Mouse (Mus musculus) kidney, adult 2 months (tissue): ENCODE data around the gene Stn1. TPM values are rescaled to one million over a fixed set of nuclear protein-coding genes. Genes with fewer than 3 reads are reported as not detected.

Experiments
- DNase-seq: peaks from one replicate; pipeline ENCODE4 v3.0.0; 2021
- H3K27ac ChIP-seq: fragments of 200-500 bp; 2 replicates; pipeline ENCODE4 v1.5.1; 2012; ENCODE audit warnings: low read depth, low read length, control low read depth, inconsistent platforms; ENCODE audit not compliant: insufficient read depth
- H3K27me3 ChIP-seq: fragments of 200-500 bp; replicated peaks from 2 replicates; pipeline ENCODE4 v1.6.1; 2012; ENCODE audit warnings: mild to moderate bottlenecking, moderate library complexity, low read length, inconsistent platforms; ENCODE audit not compliant: control insufficient read depth, insufficient read depth
- H3K36me3 ChIP-seq: fragments of 200-500 bp; 2 replicates; pipeline ENCODE4 v1.6.1; 2012; ENCODE audit warnings: mild to moderate bottlenecking, moderate library complexity, low read length, inconsistent platforms; ENCODE audit not compliant: control insufficient read depth, insufficient read depth
- H3K4me1 ChIP-seq: fragments of 200-500 bp; 2 replicates; pipeline ENCODE4 v1.6.1; 2011; ENCODE audit warnings: low read length; ENCODE audit not compliant: control insufficient read depth, insufficient read depth
- H3K4me3 ChIP-seq: fragments of 200-500 bp; 2 replicates; pipeline ENCODE4 v1.5.1; 2011; ENCODE audit warnings: mild to moderate bottlenecking, low read depth, low read length, control low read depth; ENCODE audit not compliant: insufficient read depth
- CTCF ChIP-seq: fragments of 200-500 bp; conservative IDR thresholded peaks from 2 replicates; pipeline ENCODE4 v1.5.1; 2011; ENCODE audit warnings: low read depth, mild to moderate bottlenecking, control low read depth, low read length, moderate library complexity, mixed read lengths; ENCODE audit not compliant: insufficient read depth, insufficient read length
- POLR2A ChIP-seq: fragments of 200-500 bp; IDR thresholded peaks from one replicate; pipeline ENCODE4 v1.6.1; 2011; ENCODE audit warnings: low read depth, low read length, control low read depth
- WGBS: fragments of 180-500 bp; shearing (Covaris S2); methylation state at CpG from one replicate; pipeline ENCODE4 v1.1.7; 2018; 5-methylcytosine and 5-hydroxymethylcytosine counted together
- polyA plus RNA-seq: library from polyadenylated mRNA; depleted of rRNA; stranded (reverse); fragments of >200 nt; gene quantifications from 2 replicates; pipeline ENCODE4 v1.2.3, GENCODE M21; 2012

Stn1 gene
- polyA plus RNA-seq, 1 experiment: 12.3 TPM

DNA sequence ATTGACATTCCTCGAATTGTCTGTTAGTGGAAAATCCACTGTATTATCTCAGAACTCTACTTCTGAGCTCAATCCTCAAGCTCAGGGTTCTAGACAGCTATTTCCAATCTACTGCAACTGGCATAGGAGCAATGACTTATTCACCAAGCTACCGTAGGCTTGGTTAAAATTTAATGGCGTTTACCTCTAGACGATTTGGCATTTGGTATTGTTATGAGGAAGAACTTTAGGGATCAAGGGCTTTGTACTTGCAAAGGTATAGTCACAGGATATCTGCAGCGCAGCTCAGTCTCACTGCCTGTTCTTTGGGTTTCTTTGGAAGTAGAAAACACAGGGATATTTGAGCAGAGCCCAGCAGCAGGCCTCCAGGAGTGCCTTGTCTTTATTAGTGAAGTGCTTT, 21.8 kb upstream of the Stn1 start:
- H3K27me3 ChIP-seq: no peaks in the 10 kb centered on the region
- no peak for TF ChIP-seq CTCF
- TF ChIP-seq POLR2A: no peak
- no peaks in the 10 kb centered on the region for H3K36me3 ChIP-seq
- H3K27ac ChIP-seq: no peak overlapping the region
- peaks cover 6% of the 10 kb centered on the region; the same call in 1 of the 2 replicates for H3K4me1 ChIP-seq
- 57% methylated on average over 5 of the region's 5 CpGs for WGBS
- H3K4me3 ChIP-seq: no peak overlapping the region
- DNase-seq: peak; percentile 55

DNA sequence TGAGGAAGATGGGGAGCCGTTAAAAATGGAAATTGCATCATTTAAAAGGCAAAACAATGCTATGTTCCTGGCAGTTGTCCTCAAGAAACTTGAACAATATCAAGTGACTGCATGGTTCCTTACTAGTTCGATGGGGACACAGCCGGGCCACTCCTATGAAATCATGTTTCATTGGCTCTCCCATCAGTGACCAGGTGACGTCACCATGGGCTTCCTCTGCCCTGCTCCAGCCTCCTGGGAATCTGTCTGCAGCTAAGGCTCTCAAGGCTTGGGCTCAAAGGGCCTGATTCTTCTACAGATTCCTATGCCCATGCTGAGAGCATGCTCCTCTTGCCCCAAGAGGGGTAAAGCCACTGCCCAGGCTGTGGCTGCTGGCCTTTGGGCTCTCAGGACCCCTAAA, 12.3 kb upstream of the Stn1 start:
- H3K27me3 ChIP-seq: no peaks in the 10 kb centered on the region
- TF ChIP-seq CTCF (no peak), POLR2A (no peak)
- no peak overlapping the region for H3K27ac ChIP-seq
- no peak overlapping the region for H3K4me3 ChIP-seq
- H3K4me1 ChIP-seq: no peaks in the 10 kb centered on the region
- no peak for DNase-seq
- no peaks in the 10 kb centered on the region for H3K36me3 ChIP-seq
- 62% methylated on average over 4 of the region's 4 CpGs for WGBS

DNA sequence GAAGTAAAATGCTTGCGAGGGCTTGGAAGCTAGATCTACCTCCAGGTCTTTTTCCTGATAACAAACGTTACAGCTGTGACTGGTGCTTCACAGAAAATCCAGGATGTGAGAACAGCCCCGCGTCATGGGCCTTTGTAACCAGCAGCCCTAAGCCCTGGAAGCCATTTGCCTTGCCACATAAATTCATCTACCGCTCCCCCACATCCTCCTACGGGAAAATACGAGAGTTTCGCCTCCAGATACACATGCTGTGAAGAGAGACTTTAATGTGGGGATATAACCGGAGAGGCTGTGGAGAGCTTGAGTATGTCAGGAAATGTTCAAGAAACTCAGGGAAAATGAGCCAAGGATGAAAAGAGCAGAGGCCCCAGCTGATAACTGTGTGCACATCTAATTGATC, 11.9 kb upstream of the Stn1 start:
- Histone ChIP-seq H3K27me3 (no peaks in the 10 kb centered on the region), H3K36me3 (no peaks in the 10 kb centered on the region), H3K4me1 (no peaks in the 10 kb centered on the region), H3K27ac (no peak overlapping the region), H3K4me3 (no peak overlapping the region)
- DNase-seq: no peak
- WGBS: 61% methylated on average over 9 of the region's 9 CpGs
- TF ChIP-seq CTCF (no peak), POLR2A (no peak)

DNA sequence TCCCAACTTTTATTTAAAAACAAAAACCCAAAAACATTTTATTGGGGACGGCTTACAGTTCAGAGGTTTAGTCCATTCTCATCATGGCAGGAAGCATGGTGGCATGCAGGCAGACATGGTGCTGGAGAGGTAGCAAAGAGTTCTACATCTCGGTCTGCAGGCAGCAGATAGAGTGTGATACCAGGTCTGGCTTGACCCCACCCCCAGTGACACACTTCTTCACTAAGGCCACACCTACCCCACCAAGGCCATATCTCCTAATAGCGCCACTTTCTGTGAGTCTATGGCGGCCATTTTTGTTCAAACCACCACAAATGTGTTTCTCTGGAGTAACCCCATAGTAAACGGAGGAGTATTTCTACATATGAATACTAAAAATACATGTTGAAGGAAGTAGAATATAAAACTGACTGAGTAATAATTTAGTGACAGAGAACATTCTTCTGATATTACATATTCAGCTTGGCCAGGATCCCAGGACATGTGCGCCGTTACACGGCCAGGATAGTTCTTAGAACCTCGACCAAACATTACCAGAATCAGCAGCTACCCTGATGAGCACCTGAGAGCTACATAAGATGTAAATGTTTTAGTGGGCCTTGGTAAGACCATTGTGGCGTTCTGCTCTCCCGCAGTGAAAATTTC, 11.2 kb upstream of the Stn1 start:
- TF ChIP-seq CTCF (no peak), POLR2A (no peak)
- Histone ChIP-seq H3K36me3 (no peaks in the 10 kb centered on the region), H3K27me3 (no peaks in the 10 kb centered on the region), H3K4me1 (no peaks in the 10 kb centered on the region), H3K27ac (no peak overlapping the region), H3K4me3 (no peak overlapping the region)
- DNase-seq: no peak
- WGBS: 82% methylated on average over 11 of the region's 11 CpGs

DNA sequence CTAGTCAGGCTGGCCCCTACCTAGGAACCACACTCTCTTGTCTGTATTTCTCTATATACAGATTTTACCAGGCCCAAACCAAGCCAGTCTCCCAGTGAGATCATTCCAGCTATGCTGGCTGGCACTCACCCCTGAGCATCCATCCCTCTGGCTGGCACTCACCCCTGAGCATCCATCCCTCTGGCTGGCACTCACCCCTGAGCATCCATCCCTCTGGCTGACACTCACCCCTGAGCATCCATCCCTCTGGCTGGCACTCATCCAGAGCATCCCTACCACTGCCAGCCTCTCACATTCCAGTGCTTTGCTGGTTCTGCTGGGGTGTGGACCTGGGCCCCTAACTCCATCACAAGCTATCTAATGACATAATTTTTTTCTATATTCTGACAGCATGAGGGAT, 8.2 kb upstream of the Stn1 start:
- Histone ChIP-seq H3K36me3 (no peaks in the 10 kb centered on the region), H3K4me3 (no peak overlapping the region), H3K4me1 (no peaks in the 10 kb centered on the region), H3K27ac (no peak overlapping the region), H3K27me3 (no peaks in the 10 kb centered on the region)
- DNase-seq: no peak
- TF ChIP-seq CTCF (no peak), POLR2A (no peak)

DNA sequence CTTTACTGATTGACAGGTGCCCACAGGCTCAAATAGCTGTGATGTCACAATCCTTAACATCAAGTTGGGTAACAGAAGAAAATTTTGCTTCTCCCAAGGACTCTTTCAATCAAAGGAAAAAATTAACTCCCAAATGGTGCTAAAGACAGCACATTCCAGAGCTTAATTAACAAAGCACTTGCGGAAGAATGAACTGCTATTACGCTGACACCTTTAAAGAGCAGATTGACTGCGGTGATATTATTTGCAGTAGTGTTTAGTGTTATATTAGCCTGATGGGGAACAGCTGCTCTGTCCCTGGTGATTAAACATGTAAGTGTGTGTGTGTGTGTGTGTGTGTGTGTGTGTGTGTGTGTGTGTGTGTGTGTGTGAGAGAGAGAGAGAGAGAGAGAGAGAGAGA, 7.7 kb upstream of the Stn1 start:
- WGBS: 34% methylated on average over 3 of the region's 3 CpGs
- Histone ChIP-seq H3K27ac (no peak overlapping the region), H3K4me1 (no peaks in the 10 kb centered on the region), H3K27me3 (no peaks in the 10 kb centered on the region), H3K4me3 (no peak overlapping the region), H3K36me3 (no peaks in the 10 kb centered on the region)
- TF ChIP-seq CTCF (no peak), POLR2A (no peak)
- peak; percentile 27 for DNase-seq

DNA sequence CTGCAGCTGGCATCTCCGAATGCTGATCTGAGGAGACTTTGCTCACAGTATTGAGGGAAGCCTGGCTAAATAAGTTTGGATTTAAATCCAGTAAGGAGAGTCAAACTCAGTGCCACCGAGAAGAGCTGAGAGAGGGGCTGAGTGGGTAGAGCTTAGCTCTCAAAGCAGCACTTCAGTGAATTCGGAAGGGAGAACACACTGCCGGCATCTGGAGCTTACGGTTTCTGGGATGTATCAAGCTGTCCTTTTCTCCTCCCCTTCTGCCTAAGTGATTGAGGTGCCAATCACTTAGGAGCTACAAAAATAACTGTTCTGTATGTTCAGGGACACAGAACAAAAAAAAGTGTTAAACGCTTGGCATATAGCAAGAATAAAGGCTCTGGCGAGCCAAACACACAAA, 5.1 kb upstream of the Stn1 start:
- no peak for DNase-seq
- 86% methylated on average over 7 of the region's 7 CpGs for WGBS
- Histone ChIP-seq H3K27ac (no peak overlapping the region), H3K4me3 (no peak overlapping the region), H3K27me3 (no peaks in the 10 kb centered on the region), H3K4me1 (no peaks in the 10 kb centered on the region), H3K36me3 (no peaks in the 10 kb centered on the region)
- TF ChIP-seq POLR2A (no peak), CTCF (no peak)

DNA sequence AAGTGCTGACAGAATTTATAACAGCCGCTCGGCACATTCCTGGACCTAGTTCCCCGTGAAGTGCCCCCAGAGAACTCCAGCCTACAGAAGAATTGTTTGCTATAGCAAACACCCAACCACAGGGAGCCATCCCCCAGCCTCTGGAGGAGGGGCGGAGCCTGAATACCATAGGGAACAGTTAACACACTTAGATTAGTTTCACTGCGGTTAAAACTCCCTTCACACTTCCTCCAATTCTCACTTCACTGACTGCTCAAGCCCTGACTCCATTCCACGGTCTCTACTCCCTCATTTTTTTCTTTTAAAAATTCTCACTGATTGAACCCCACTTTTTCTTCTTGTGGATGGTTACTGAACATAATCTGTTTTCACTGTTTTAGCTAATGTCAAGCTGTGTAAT, 1.5 kb upstream of the Stn1 start:
- no peaks in the 10 kb centered on the region for H3K36me3 ChIP-seq
- H3K27ac ChIP-seq: no peak overlapping the region
- WGBS: 39% methylated on average over 6 of the region's 6 CpGs
- no peak for DNase-seq
- TF ChIP-seq POLR2A (no peak), CTCF (no peak)
- H3K4me3 ChIP-seq: no peak overlapping the region
- no peaks in the 10 kb centered on the region for H3K27me3 ChIP-seq
- H3K4me1 ChIP-seq: no peaks in the 10 kb centered on the region
